Mouse (Mus musculus): ENCODE measurements around the gene Ticrr. TPM values are rescaled to one million over a fixed set of nuclear protein-coding genes. Genes with fewer than 3 reads are reported as not detected.

Gene Ticrr
- polyA plus RNA-seq, 1 experiment: 1.1 TPM

DNA sequence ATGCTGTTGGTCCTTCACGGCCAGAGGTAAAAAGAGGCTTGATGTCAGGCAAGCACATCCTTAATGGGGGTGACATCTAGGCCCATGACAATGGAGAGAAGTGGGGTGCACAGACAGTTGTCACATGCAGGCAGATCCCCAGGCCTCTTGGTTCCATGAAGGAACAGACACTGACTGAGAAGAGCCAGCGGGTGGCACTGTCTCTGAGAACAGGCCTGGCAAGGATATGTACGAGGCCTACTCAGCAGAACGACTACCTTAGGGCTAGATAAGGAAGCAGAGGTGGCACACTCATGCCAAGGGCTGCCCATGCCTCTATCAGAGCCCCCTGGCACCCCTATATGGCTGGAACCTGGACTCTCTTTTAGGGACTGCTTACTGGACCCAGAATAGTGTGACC lies 40.5 kb upstream of the Ticrr start:
- Histone ChIP-seq H3K4me3 (ENCODE audit: low read depth, low read length) (no peak overlapping the region), H3K27me3 (ENCODE audit: control insufficient read depth, insufficient read depth, low read length) (peaks cover 10% of the 10 kb centered on the region), H3K27ac (ENCODE audit: insufficient read depth, low read depth, low read length) (no peak overlapping the region), H3K4me1 (ENCODE audit: control insufficient read depth, insufficient read depth, insufficient read length, low read length) (no peaks in the 10 kb centered on the region), H3K36me3 (ENCODE audit: control insufficient read depth, insufficient read depth, low read length) (no peaks in the 10 kb centered on the region)
- TF ChIP-seq CTCF (IDR thresholded peaks at IDR 0.05; ENCODE audit: extremely low read depth, insufficient read length, insufficient replicate concordance, low read depth, low read length) (no peak), POLR2A (IDR thresholded peaks at IDR 0.05; ENCODE audit: low read depth, low read length) (no peak)
- 56% methylated on average over 4 of the region's 4 CpGs for WGBS

DNA sequence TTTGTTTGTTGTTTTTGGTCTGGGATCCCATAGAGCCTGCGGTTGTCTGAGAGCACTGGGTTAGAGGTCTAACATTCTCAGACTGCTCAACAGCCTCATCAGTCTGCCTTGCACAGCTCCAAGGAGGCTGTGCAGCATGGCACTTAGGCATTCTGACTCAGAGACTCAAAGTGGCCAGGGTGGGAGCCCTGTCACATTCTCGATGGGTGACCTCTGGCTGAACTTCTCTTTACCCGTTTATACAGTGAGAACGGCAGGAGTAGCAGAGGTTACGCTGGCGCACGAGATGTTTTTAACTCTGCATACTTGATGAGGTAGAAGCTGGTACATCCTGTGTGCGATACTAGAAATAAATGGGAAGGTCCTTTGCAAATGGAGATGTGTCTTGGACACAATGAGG lies 36.9 kb upstream of the Ticrr start:
- Histone ChIP-seq H3K27me3 (ENCODE audit: control insufficient read depth, insufficient read depth, low read length) (0 out of 2 replicates have a peak, but pooled peaks cover 3% of the 10 kb centered on the region), H3K36me3 (ENCODE audit: control insufficient read depth, insufficient read depth, low read length) (no peaks in the 10 kb centered on the region), H3K4me3 (ENCODE audit: low read depth, low read length) (no peak overlapping the region), H3K27ac (ENCODE audit: insufficient read depth, low read depth, low read length) (no peak overlapping the region), H3K4me1 (ENCODE audit: control insufficient read depth, insufficient read depth, insufficient read length, low read length) (no peaks in the 10 kb centered on the region)
- WGBS: 50% methylated on average over 8 of the region's 8 CpGs
- no peak for TF ChIP-seq POLR2A (IDR thresholded peaks at IDR 0.05; ENCODE audit: low read depth, low read length)
- TF ChIP-seq CTCF (IDR thresholded peaks at IDR 0.05; ENCODE audit: extremely low read depth, insufficient read length, insufficient replicate concordance, low read depth, low read length): no peak

DNA sequence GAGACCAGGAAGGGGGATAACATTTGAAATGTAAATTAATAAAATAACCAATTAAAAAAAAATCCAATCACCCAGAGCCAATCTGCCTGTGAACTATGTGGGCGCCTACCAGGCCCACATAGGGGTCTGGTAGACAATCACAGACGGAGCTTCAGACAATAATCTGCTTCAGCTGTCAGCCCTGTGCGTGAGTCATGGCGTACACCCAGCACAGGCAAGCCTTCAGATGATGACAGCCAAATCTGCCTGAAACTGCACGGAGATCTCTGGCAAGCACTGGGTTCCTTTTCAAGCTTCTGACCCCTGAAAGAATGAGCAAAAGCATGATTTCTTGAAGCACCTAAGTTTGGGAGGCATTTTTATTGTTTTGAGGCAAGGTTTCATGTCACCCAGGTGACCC lies 33.8 kb upstream of the Ticrr start:
- H3K27ac ChIP-seq (ENCODE audit: insufficient read depth, low read depth, low read length): no peak overlapping the region
- no peak for TF ChIP-seq POLR2A (IDR thresholded peaks at IDR 0.05; ENCODE audit: low read depth, low read length)
- TF ChIP-seq CTCF (IDR thresholded peaks at IDR 0.05; ENCODE audit: extremely low read depth, insufficient read length, insufficient replicate concordance, low read depth, low read length): no peak
- H3K4me3 ChIP-seq (ENCODE audit: low read depth, low read length): no peak overlapping the region
- H3K4me1 ChIP-seq (ENCODE audit: control insufficient read depth, insufficient read depth, insufficient read length, low read length): no peaks in the 10 kb centered on the region
- no peaks in the 10 kb centered on the region for H3K27me3 ChIP-seq (ENCODE audit: control insufficient read depth, insufficient read depth, low read length)
- H3K36me3 ChIP-seq (ENCODE audit: control insufficient read depth, insufficient read depth, low read length): no peaks in the 10 kb centered on the region
- WGBS: 77% methylated on average over 5 of the region's 5 CpGs

DNA sequence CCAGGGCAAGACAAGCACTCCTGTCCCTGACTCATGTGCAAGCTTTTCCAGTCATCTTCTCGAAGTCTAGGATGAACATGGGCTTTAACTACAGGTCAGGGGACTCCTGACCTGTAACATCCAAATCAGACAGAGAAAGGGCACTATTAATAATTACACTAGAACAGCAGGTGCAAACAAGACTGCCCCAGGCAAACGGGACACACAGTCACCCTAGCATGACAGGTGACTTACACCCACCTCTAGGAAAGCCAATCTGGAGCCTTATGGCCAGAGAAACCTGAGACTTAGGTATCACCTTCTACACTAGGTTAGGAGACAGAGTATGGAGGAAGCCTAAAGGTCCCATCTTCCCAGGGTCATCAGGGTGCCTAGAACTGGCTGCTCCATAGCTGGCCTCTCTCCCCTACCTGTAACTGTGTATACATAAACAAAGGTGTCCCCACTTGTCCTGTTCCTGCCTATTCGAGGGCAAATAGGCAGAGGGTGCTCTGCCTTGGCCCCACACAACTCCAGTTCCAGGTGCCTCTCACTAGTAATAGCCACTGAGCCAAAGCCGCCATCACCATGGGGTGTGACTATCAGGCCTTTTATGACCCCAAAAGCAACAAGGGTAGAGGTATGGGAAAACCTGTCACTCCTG lies 31.6 kb upstream of the Ticrr start:
- no peaks in the 10 kb centered on the region for H3K4me1 ChIP-seq (ENCODE audit: control insufficient read depth, insufficient read depth, insufficient read length, low read length)
- 32% methylated on average over 4 of the region's 4 CpGs for WGBS
- H3K27me3 ChIP-seq (ENCODE audit: control insufficient read depth, insufficient read depth, low read length): no peaks in the 10 kb centered on the region
- H3K4me3 ChIP-seq (ENCODE audit: low read depth, low read length): no peak overlapping the region
- no peaks in the 10 kb centered on the region for H3K36me3 ChIP-seq (ENCODE audit: control insufficient read depth, insufficient read depth, low read length)
- TF ChIP-seq CTCF (IDR thresholded peaks at IDR 0.05; ENCODE audit: extremely low read depth, insufficient read length, insufficient replicate concordance, low read depth, low read length) (no peak), POLR2A (IDR thresholded peaks at IDR 0.05; ENCODE audit: low read depth, low read length) (no peak)
- H3K27ac ChIP-seq (ENCODE audit: insufficient read depth, low read depth, low read length): no peak overlapping the region

DNA sequence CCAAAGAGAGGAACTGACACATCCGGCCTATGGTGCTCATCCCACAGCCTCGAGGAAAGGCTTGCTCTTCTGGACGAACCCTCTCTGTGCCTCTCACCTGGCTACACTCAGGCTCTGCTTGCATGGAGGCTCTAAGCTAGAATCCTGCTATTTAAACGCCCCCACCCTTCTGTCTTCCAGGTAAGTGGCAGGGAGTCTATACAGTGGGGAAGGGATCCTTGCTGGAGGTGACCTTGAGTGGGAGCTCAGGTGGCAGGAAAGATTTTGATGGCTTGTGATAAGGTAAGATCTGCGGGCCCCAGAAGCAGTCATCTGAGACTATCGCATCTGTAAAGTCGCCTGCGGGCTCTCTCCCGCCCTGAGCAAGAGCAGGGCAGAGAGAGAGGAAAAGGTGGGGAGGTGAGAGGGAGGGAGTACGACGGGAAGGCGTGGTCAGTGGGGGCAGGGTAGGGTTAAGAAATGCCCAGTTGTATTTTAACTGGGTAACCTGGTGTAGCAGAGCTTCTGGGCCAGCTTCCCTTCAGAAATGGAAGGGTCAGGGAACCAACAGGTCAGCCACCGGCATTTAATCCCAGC lies 28.1 kb upstream of the Ticrr start:
- no peak overlapping the region for H3K4me3 ChIP-seq (ENCODE audit: low read depth, low read length)
- no peaks in the 10 kb centered on the region for H3K27me3 ChIP-seq (ENCODE audit: control insufficient read depth, insufficient read depth, low read length)
- WGBS: 16% methylated on average over 13 of the region's 13 CpGs
- H3K4me1 ChIP-seq (ENCODE audit: control insufficient read depth, insufficient read depth, insufficient read length, low read length): no peaks in the 10 kb centered on the region
- TF ChIP-seq CTCF (IDR thresholded peaks at IDR 0.05; ENCODE audit: extremely low read depth, insufficient read length, insufficient replicate concordance, low read depth, low read length): no peak
- no peak for TF ChIP-seq POLR2A (IDR thresholded peaks at IDR 0.05; ENCODE audit: low read depth, low read length)
- H3K27ac ChIP-seq (ENCODE audit: insufficient read depth, low read depth, low read length): no peak overlapping the region
- no peaks in the 10 kb centered on the region for H3K36me3 ChIP-seq (ENCODE audit: control insufficient read depth, insufficient read depth, low read length)

DNA sequence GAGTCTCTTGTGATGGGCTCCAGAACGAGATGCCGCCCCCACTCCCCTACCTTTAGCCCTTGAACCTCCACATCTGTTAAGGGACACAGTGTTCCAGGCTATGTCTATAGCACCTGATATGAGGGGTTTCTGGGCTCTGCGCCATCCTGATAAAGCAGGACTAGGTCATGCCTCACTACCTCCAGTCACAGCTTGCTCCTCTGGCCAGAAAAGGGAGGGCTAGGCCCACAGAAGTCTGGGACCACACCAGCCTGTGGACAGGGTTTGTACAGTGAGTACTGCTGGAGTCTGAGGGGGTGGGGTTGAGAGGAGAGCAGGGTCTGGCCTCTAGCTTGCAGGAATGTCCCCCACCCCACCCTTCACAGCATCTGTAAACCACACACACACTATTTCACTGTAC lies 12.8 kb upstream of the Ticrr start:
- Histone ChIP-seq H3K4me1 (ENCODE audit: control insufficient read depth, insufficient read depth, insufficient read length, low read length) (no peaks in the 10 kb centered on the region), H3K36me3 (ENCODE audit: control insufficient read depth, insufficient read depth, low read length) (no peaks in the 10 kb centered on the region), H3K27me3 (ENCODE audit: control insufficient read depth, insufficient read depth, low read length) (no peaks in the 10 kb centered on the region), H3K27ac (ENCODE audit: insufficient read depth, low read depth, low read length) (no peak overlapping the region), H3K4me3 (ENCODE audit: low read depth, low read length) (no peak overlapping the region)
- TF ChIP-seq CTCF (IDR thresholded peaks at IDR 0.05; ENCODE audit: extremely low read depth, insufficient read length, insufficient replicate concordance, low read depth, low read length) (no peak), POLR2A (IDR thresholded peaks at IDR 0.05; ENCODE audit: low read depth, low read length) (no peak)
- WGBS: 84% methylated on average over 3 of the region's 3 CpGs

DNA sequence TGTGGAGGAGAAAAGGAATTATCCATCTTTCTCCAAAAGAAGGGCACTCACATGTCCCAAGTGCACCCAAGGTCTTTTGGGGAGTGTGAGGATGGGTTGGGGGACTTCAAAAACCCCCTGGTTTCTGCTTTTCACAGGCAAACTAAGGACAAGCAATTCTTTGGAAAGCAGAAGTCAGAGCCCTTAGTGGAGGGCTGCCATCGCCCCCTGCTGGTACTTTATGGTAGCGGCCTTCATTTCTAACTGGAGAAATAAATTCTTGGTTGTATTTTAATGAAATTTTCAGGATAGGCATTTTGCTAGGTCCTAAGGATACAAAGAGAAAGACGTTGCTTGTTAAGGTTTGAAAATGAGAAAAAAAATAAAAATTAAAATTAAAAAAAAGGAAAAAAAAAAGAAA lies 11.0 kb upstream of the Ticrr start:
- 4% methylated on average over 3 of the region's 3 CpGs for WGBS
- no peaks in the 10 kb centered on the region for H3K36me3 ChIP-seq (ENCODE audit: control insufficient read depth, insufficient read depth, low read length)
- H3K27ac ChIP-seq (ENCODE audit: insufficient read depth, low read depth, low read length): no peak overlapping the region
- no peak overlapping the region for H3K4me3 ChIP-seq (ENCODE audit: low read depth, low read length)
- TF ChIP-seq CTCF (IDR thresholded peaks at IDR 0.05; ENCODE audit: extremely low read depth, insufficient read length, insufficient replicate concordance, low read depth, low read length): peak; percentile 80; the same call in 1 of the 2 replicates
- no peak for TF ChIP-seq POLR2A (IDR thresholded peaks at IDR 0.05; ENCODE audit: low read depth, low read length)
- no peaks in the 10 kb centered on the region for H3K27me3 ChIP-seq (ENCODE audit: control insufficient read depth, insufficient read depth, low read length)
- no peaks in the 10 kb centered on the region for H3K4me1 ChIP-seq (ENCODE audit: control insufficient read depth, insufficient read depth, insufficient read length, low read length)
